Mouse (Mus musculus): ENCODE results near the gene Map3k11.
"Not testable (repeated sequence)": the region's sequence is repeated elsewhere in the genome, so short reads cannot be mapped to it uniquely, and the experiment has no call there.

Map3k11 gene

DNA sequence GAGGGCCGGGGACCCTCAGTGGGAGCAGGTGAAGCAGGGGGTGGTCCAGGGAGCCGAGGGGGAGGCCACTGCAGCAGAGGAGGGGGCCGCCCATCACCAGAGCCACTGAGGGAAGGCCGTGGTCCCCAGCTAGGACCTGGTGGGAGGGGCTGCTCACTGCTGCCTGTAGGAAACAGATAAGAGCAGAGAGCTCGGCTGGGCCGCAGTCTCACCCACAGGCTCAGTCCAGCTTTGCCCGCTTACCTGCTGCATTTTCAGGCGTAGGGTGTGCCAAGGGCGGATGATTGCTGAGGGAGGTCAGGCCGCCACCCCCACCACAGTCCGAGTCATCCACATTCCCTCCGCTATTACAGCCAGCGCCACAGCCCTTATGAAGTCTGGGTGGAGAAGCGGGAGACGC is 23.1 kb upstream of the Map3k11 start:
- DNase-seq (ENCODE audit: extremely low read depth, low read depth) = peak; percentile 71

DNA sequence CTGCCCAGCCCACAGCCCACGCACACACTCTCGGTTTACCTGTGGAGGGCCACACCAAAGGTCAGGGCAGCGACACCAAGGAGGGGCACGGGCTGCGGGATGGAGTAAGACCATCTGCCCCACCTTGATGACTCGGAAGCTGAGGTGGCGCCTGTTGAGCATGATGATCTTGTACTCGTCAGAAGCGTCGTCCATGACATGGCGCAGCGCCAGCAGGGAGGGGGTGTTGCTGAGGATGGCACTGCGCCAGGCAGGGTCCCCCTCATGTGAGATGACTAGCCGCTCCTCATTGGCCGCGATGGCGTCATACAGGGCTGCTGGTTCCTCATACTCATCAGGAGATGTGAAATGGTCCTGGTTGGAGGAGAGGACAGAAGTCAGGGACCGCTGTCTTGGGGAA is 22.2 kb upstream of the Map3k11 start:
- no peak for DNase-seq (ENCODE audit: extremely low read depth, low read depth)

DNA sequence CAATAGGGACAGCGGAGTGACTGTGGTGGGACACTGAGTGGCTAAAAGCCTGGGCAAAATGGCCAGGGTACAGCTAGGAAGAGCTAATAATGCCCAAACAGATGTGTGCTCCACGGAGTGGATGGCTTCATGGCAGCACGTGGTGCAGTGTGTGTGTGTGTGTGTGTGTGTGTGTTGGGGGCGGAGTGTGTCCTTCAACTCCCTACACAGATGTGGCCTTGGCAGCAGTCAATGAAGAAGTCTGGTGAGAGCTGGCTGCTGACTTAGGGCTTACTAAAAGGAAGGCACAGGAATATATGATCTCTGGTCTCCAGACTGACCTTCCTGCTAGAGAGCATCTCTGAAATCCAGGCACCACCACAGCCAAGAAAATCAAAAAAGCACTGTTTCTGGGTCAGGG is 20.2 kb upstream of the Map3k11 start:
- DNase-seq (ENCODE audit: extremely low read depth, low read depth) = no peak

DNA sequence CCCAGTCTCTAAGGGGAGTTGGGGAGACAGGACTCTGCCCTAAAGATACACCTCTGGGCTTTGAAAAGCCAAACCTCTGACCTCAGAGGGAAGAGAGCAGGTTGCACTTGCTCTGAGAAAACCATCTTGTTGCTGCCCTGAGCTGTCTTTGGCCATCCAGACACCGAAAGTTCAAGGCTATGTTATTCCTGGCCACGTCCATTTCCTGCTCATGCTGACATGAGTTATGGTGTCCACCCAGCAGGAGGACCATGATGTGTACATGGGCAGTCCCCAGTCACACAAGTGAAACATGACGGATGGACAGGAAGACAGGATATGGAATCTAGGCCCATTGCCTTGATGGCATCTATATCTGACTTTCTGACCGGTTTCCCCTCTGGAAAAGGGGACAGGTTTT is 8.1 kb upstream of the Map3k11 start:
- DNase-seq (ENCODE audit: extremely low read depth, low read depth) = no peak

DNA sequence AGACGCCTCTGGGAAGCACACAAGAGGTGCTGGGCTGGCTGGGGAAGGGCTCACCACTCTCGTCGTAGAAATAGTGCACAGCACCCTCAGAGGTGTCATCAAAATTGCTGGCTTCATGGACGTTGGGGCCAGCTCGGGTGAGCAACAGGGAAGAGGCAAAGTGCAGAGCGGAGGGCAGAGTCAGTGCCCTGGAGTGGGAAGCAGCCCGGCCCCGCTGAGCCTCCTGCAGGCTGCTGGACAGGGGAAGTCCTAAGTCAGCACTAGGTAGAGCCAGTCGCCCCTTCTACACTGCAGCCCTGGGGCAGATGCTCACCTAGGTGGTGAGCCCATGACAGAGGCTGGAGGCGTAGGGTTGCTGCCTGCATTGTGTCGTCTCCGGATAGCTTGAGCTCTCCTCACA is 4.3 kb upstream of the Map3k11 start:
- DNase-seq (ENCODE audit: extremely low read depth, low read depth) = no peak

DNA sequence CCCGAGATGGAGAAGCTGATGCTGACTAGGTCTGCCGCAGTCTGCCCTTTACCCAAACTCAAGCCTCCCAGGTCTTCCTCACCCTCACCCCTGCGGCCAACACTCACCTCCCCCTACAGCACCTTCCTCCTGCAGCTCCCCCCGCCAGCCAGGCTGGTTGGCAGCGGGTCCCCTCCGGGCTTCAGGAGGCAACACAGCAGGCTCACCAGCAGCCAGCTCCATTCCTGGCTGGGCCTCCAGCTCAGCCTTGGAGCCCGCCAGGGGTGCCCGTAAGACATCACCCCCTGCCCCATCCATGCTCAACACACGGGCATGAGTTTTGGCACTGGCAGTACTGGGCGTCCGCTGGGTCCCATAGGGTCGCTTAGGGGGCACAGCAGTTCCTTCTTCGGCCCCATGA is 3.6 kb upstream of the Map3k11 start:
- no peak for DNase-seq (ENCODE audit: extremely low read depth, low read depth)

DNA sequence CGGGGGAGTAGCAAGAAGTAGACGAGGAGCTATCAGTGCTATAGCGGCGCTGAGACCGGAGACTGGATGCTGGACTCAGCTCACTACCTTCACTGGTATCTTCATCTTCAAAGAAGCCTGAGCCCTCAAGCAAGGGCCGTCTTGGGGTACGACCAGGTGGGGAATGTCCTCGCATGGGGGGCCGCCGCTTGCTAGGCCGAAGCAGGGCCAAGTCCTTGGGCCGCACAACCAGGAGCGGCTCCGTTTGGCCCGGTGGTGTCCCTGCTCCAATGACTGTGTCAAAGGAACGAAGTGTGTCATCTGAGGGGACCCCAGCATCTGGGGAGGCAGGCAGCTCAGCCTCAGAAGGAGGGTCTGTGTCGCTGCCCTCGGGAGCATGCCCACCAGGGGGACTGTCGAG is 3.1 kb upstream of the Map3k11 start:
- DNase-seq (ENCODE audit: extremely low read depth, low read depth) = no peak

DNA sequence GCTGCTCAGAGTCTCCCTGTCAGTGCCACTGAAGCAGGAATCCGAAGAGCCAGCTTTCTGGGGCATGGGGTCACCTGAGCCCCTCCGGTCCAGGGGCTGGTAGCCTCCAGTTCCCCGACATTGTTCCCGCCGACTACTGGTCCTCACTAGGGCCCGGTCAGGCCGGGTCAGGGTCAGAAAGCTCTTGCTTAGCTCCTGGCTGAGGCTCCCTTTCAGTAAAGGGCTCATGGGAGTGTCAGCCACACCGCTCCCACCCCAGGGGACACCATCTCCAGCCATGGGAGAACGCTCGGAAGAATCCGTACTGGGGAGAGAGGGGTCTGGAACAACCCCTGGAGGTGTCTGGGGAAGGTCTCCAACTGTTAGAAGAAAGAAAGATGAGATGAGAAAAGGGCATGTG is 2.7 kb upstream of the Map3k11 start:
- no peak for DNase-seq (ENCODE audit: extremely low read depth, low read depth)

DNA sequence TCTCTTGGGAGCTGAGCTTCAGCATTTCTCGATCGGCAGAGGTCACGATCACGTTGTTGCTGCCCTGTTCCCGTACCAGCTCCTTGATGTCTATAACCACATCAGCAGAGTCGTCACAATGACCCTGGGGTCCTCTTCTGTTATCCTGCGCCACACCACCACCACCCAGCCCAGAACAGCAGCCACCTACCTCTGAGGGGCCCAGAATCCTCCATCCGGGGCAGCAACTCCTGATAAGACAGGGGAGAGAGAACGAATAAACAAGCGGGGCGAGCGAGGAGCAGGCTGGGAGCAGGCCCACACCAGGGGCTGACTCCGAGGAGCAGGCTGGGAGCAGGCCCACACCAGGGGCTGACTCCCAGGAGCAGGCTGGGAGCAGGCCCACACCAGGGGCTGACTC is 2.1 kb upstream of the Map3k11 start:
- no peak for DNase-seq (ENCODE audit: extremely low read depth, low read depth)

DNA sequence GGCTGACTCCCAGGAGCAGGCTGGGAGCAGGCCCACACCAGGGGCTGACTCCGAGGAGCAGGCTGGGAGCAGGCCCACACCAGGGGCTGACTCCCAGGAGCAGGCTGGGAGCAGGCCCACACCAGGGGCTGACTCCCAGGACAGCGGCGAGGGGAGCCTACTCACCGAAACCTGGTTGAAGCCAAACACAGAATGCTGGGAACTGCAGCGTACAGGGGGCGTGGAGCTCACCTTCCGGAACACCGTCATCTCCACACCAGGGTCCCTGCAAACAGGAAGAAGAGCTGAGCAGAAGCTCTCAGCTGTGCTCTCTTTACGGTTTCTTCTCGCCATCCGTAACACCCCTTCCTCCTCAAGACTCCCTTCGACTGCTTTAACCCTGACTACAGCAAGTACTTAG is 1.6 kb upstream of the Map3k11 start:
- DNase-seq (ENCODE audit: extremely low read depth, low read depth) = not testable (repeated sequence)

DNA sequence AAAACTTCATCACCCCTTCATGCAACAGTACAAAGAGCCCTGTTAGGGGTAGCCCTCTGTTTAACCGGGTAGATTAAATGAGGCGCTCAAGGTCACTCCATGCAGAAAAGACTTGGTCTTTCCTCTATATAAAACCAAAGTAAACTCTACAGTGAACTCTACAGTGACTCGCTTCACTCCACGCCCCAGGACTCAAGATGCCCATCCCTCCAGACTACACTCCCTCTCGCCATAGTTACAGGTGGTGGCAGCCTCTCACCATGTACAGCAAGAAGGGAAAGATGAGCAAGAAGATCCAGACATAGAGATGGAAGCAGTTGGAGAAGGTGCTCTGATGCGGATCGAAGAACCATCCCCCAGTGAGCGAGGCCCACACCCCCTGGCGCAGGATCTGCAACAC is 804 bp upstream of the Map3k11 start:
- DNase-seq (ENCODE audit: extremely low read depth, low read depth) = no peak

DNA sequence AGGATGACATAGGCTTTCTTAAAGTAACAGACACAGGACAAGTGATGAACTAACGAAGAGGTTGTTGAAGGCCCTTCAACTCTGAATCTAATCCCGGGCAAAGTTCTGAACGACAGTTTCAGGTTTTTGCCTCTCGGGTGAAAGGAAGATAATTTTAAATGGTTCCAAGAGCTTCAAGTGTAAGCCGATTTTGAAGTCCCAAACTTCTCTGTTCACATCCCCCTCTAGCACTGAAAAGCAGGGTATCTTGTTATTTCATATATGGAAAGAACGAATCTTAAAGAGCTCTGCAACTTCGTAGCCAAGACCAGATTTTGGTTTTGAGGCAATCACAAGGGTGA is 516 bp downstream of the Map3k11 start:
- peak; percentile 32 for DNase-seq (ENCODE audit: extremely low read depth, low read depth)

DNA sequence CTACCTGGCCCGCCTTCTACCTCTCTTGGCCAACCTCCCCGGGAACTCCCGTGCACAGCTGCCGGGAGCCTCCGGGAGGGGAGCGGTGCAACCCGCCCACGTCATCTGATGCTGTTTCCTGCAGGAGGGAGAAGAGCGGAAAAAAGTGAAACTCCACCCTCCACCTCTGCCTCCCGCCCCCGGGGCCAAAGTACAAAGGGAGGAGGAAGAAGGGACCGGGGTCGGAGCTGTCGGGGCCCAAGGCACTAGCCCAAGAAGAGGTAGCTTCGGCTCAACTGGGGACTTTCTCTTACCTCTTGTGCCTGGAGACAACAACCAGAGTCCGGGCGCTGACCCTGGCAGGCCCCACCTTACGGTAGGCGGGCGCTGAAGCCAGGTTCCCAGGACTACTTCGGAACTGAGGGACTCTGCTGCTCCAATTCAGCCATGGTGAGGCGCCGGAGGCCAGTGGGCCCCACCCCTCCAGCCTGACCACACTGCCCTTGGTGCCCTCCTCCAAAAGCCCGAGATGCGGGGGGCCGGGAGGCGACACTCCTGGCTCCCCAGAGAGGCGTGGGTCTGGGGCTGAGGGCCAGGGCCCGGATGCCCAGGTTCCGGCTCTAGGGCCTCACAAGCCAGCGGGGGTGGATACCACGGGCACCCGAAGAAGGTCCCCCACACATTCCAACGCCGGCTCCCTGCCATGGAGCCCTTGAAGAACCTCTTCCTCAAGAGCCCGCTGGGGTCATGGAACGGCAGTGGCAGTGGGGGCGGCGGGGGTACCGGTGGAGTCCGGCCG is 1.2 kb downstream of the Map3k11 start:
- peak; percentile 75 for DNase-seq (ENCODE audit: extremely low read depth, low read depth)

DNA sequence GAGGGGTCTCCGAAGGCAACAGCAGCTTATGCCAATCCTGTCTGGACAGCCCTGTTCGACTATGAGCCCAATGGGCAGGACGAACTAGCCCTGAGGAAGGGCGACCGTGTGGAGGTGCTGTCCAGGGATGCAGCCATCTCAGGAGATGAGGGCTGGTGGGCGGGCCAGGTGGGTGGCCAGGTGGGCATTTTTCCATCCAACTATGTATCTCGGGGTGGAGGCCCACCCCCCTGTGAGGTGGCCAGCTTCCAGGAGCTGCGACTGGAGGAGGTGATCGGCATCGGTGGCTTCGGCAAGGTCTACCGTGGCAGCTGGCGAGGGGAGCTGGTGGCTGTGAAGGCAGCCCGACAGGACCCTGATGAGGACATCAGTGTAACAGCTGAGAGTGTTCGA is 1.8 kb downstream of the Map3k11 start:
- DNase-seq (ENCODE audit: extremely low read depth, low read depth) = no peak

DNA sequence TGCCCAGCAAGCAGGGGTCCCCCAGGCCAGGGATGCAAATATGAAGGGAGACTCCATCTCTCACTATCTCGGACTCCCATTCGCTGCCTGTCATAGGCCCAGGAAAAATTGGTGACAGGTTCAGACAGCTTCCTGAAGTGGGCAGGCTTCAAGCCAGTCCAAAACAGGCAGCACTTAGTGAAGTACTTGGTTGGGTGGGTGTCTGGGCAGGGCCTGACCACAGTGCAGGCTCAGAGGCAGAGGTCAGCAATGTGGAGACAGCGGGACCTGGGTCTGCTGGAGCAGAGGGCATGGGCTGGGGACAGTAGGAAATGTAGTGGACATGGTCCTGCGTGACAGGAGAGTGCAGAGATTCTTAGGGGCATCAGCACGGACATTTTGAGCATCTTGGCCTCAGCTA is 3.1 kb downstream of the Map3k11 start:
- no peak for DNase-seq (ENCODE audit: extremely low read depth, low read depth)

DNA sequence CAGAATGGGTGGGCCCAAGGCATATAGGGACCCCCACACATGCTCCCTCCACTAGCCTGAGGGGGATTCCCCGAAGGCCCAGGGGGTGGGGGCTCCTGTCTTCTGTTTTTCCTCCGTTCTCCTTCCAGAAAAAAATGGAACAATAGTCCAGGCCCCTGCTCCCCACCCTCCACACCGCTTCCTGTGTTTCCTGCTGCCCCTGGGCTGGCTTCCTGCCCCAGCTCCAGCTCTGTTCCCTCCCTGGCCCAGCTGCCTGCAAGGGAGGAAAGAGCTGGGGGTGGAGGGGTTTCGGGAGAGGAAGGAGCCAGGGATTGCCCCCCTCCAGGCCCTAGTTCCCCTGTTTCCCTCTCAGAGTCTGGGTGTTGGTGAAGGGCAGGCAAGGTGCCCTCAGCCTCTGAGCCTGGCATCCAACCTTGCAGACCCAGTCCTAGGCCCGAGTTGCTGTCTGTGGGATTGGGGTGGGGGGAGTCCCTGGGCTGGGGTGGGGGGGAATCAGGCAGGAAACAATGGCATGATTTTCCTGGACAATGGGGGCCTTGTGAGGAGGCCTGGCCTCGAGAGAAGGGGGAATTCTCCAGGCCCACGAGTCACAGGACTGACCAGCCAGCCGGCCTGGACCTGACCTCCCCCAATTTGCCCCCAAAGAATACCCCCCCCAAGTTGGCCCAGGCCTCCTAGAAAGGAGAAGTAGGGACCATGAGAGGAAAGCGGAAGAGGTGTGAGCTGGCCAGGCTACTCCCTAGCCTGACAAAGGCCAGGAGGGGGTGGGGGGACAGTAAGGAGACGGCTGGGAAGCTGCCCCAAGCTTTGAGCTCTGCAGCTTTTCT is 3.8 kb downstream of the Map3k11 start:
- peak; percentile 51 for DNase-seq (ENCODE audit: extremely low read depth, low read depth)

DNA sequence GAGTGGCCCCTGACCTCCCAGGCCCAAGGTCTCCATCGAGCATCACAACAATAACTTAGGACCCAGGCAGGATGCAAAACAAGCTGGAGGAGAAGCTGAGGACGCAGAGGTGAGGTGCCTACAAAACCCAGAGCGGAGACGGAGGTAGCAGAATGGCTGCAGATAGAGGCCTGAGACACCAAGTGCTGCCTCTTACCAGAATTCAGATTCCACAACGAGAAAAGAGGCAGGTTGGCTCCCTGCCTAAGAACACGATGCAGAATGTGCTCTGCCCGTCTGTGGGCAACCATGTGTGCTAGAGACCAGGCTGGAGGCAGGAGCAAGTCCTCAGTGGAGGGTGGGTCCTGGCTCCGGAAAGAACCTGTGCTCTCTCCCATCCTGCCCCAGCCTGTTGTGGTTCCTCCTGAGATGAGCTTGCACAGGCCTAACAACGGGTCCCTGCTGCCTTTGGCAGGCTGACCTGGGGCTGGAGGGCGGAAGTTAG is 4.4 kb downstream of the Map3k11 start:
- DNase-seq (ENCODE audit: extremely low read depth, low read depth) = no peak

DNA sequence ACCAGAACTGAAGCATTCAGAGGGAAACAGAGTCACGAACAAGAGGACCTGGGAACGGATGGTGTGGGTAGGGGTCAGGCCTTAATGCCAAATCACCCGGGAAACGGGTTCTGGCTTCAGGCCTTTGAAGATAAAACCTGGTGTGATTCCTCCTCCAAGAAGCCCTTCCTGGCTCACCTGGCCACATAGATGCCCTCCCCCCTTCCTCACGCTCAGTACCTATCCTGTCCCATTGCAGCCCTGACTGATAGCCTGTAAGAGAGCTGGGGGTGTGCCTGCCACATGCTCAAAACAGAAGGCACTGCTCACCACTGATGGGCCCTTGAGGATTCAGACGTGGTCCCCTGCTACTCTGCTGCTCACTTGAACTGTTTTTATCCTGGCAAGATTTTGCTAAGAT is 5.3 kb downstream of the Map3k11 start:
- DNase-seq (ENCODE audit: extremely low read depth, low read depth) = no peak

DNA sequence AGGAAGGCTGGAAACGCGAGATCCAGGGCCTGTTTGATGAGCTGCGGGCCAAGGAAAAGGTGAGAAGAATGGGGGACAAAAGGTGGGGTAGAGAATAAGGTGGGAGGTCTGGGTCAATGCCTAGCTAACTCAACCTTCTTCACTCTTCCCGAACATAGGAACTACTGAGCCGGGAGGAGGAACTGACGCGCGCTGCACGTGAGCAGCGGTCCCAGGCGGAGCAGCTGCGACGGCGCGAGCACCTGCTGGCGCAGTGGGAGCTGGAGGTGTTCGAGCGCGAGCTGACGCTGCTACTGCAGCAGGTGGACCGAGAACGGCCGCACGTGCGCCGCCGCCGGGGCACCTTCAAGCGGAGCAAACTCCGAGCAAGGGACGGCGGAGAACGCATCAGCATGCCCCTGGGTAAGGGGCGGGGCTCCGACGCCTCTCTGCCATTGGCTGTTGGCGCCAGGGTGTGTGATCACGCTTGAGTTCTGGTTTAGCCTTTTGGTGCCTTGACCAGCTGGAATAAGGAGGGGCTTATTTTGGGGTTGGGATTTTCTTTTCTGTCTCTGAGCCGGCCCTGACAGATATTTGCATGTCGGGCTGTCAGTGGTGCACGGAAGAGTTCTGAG is 7.4 kb downstream of the Map3k11 start:
- no peak for DNase-seq (ENCODE audit: extremely low read depth, low read depth)

DNA sequence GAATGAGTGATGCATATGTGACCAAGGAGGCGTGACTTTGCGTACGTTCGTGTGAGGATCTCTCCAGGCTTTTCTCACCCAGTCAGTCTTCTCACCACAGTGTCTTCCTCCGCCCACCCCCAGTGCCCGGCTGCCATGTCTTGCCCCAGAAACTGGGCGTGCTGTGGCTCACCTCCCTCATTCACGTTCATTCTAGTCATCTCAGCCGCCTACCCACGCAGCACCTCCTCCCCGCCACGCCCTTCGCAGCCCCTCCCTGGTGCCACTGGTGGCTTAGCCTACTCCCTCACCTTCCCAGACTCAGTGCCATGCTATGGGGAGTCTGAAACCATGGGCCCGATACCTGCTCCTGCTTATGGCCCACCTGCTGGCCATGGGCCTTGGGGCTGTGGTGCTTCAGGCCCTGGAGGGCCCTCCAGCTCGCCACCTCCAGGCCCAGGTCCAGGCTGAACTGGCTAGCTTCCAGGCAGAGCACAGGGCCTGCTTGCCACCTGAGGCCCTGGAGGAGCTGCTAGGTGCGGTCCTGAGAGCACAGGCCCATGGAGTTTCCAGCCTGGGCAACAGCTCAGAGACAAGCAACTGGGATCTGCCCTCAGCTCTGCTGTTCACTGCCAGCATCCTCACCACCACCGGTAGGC is 15.7 kb downstream of the Map3k11 start, which contains the start of gene Kcnk7:
Gene Kcnk7 (plus strand): TSS at position 205 of the 638 bp plus-strand sequence.
- no peak for DNase-seq (ENCODE audit: extremely low read depth, low read depth)

DNA sequence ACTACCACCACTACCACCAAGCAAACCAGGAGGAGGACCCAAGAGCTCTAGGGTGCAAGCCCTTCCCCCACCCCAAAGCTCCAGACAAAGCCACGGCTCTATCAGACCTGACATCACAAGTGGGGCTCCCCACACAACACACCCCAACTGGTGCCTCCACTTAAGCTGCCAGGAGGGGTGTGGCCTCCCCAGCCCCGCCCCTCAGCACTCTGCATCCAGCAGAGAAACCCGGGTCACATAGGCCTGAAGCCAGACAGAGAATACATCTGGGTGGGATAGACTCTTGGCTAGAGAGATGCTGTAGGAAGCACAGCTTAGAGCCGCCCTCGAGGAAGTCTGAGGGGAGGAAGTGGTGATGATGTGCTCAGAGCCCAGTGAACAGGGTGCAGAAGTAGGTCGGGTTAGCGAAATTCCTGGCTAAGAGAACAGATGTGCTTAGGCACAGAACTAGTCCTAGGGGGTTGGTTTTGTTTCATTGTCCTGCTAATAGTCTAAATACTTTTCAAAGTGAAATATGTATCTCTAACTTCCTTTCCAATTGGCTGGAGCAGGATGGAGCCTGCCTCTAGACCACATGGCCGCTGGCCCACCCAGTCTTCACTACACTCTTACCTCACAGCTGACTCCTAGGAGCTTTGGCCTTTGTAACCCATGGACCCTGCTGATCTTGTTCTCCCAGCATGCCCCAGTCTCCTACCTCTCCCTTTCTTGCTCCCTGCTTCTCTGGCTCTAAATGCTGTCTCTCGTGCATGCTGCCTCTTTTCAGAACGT is 16.4 kb downstream of the Map3k11 start:
- no peak for DNase-seq (ENCODE audit: extremely low read depth, low read depth)
